Mouse (Mus musculus) fat pad, adult 2 months (tissue): ENCODE results near the gene Irf6.

ENCODE experiments used
- DNase-seq: peaks from one replicate; pipeline ENCODE4 v3.0.0-alpha.2; 2011; ENCODE audit warnings: low read depth, low spot score; ENCODE audit errors: extremely low read depth

Irf6 gene

DNA sequence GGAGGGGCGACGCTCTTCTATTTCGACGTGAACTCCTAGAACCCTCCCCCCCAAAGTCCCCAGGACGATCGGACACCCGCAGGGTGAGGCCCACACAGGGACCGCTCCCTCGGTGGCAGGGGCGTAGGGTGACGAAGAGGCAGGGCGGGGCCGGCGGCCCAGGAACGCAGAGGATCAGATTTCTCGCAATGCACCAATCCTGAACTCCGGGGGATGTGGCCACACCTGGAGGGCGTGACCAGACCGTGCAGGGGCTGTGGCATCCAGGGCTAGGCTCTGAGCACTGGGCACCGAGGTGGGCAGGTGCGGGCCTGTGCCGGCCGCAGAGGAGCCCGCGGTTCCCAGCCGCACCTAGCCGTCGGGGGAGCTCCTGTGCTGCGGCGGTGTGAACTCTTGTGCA is at the start of gene Irf6:
Irf6 (plus strand) TSS at position 240 of the 400 bp plus-strand sequence.
- DNase-seq, result peak; percentile 58

DNA sequence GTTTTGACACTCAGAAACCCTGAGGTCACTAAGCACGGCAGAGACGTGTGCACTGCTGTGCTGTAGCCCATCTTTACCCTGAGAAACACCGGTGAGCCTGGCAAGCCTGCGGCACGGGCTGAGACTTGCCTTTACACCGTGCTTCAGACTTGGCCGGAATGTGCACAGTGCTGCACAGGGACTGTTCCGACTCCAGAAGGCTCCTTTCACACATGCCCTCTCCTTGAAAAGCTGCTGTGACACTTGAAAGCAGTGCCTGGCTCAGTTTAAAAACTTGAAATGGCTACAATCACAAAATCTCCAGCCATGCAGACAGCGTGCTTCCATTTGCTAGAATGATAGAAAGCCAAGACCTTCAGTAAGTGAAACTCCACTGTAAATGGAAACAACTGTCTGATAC is 40.8 kb upstream of the Irf6 start:
- no peak for DNase-seq

DNA sequence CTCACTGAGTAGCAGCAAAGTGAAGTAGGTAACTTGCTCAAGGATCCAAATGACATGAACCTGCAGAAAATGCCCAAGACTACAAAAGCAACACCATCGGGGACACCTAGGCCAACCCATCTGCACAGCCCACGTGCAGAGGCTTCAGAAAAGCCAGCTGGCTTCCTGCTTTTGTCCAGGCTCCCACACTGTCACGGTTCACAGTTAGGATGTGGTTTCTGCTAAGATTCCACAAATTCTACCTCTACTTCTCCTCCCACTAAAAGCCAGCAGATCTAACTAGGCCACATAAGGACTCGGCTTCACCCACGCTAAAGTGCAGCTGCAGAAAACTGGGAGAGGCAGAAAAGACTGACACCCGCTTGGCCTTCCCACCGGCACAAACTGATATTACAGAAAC is 30.1 kb upstream of the Irf6 start:
- DNase-seq, result no peak

- DNase-seq, result no peak
Observed at GRCm38 (mm10) chr1:193123290-193123689, 29.6 kb upstream of the Irf6 start.

DNA sequence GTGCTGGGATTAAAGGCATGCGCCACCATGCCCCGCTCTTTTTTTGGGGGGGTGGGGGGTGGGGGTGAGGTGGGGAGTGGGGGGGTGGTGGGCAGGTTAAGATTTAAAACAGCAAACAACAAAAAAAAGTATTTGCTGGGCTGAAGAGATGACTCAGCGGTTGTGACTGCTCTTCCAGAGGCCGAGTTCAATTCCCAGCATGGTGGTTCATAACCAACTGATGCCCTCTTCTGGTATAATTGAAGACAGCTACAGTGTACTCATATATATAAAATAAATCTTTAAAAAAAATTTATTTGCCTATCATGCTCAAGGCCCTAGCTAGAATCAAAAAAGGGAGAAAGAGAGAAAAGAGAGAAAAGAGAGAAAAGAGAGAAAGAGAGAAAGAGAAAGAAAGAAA is 27.1 kb upstream of the Irf6 start:
- no peak for DNase-seq

GRCm38 (mm10) chr1:193128055-193128454 is 24.9 kb upstream of the Irf6 start:
- DNase-seq, result no peak

DNA sequence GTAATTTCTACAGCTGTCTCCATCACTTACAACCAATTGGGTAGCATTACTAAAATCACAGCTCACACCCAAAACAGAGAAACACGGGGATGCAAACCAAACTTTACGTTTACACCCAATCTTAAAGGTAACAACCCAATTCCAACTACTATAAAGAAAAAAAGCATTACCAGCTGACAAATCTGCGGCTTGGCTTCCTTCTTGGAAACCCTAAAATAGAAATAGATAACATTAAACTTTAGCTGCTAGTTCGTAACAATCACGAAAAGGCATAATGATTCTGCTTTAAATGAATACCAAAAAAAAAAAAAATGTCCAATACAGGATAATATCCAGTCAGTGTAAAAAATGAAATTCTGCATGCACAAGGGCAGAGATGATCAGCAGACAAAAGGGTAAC is 23.6 kb upstream of the Irf6 start:
- no peak for DNase-seq

- peak; percentile 49 for DNase-seq
Observed at GRCm38 (mm10) chr1:193129786-193130455, 23.0 kb upstream of the Irf6 start, which contains the start of gene Diexf. Gene Diexf (minus strand): TSS chr1:193130272.

- no peak for DNase-seq
Observed at GRCm38 (mm10) chr1:193130456-193130825, 22.5 kb upstream of the Irf6 start.

- no peak for DNase-seq
Observed at GRCm38 (mm10) chr1:193130839-193131238, 22.1 kb upstream of the Irf6 start.

DNA sequence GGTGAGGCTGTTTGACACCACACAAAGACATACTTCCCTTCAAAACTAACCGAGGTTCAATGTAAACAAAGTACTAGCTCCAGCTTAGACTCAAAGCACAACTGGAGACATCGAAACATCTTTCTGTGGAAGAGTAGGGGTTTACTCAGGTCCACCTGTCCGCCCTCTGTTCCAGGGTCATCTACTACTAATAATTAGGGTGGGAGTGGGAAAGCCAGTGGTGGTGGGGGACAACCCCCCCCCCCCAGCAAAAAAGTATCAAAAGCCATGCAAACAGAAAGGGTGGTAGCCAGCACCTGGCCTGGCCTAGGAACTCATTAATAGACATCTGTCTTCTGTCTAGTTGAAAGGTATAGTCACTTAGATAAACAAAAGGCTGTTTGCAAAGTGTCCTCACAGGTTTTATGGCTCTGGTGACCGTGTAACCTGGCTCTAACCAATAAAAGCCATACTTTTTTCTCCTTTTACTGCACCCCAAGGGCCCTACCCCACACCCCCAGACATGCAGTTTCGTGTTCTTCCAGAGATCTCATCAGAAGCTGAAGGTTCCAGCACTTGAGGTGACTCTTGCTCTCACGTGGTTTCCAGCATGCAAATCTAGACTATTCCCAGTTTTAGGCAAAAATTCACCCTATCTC is 21.5 kb upstream of the Irf6 start:
- no peak for DNase-seq

- DNase-seq, result no peak
Observed at GRCm38 (mm10) chr1:193132385-193132784, 20.5 kb upstream of the Irf6 start.

DNA sequence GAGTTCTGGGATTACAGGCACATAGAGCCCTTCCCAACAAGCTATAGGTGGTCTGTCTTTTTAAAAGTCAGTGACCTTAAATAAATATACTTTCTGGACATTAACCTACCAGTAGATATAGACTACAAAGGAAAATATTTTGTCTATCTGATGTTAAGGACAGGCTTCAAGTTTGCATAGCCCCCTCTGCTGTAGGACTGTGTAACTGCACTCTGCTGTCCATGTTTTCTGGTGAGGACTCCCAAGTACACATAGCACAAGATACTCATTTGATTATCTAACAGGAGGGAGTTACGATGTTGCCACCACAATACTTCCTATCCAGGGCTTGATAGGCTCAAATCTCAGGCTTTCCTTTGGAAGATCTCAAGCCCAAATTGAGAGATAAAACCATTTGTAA is 19.2 kb upstream of the Irf6 start:
- DNase-seq, result no peak

DNA sequence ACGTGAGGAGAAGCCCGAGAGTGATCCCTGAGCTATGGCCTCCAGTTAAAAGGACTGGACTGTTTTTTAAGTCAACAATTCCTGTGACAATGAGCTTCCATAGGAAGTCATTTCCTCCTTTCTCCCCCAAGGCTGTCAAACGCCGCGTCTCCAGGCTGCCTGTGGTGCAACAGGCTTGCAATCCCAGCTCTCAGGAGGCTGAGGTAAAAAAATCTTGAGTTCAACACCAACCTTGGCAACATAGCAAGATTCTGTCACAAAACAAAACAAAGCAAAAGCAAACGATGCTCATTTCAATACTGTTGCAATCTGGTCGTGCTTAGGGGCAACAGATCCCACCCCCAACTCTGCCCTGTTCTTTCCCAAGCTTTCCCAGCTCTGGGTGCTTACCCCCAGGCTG is 14.8 kb upstream of the Irf6 start:
- no peak for DNase-seq

- no peak for DNase-seq
Observed at GRCm38 (mm10) chr1:193138669-193139068, 14.2 kb upstream of the Irf6 start.

DNA sequence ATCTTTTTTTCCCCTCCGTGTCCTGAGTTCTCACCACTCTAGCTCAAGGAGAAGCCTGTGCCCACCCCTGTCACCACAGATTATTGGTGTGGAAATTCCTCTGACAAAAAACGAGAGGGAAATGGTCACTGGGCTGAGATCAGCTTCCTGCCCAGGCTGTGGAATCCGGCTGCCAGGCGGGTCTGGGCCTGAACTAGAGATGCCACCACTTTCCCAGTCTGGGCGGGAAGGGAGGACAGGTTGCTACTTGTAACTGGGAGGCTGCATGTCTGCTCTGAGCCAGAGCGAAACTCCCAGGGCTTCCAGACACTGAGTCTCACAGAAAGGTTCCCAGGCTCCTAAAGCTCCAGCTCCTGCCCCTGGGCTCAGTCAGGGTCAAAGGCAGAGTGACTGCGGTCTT is 11.8 kb upstream of the Irf6 start:
- peak; percentile 42 for DNase-seq

DNA sequence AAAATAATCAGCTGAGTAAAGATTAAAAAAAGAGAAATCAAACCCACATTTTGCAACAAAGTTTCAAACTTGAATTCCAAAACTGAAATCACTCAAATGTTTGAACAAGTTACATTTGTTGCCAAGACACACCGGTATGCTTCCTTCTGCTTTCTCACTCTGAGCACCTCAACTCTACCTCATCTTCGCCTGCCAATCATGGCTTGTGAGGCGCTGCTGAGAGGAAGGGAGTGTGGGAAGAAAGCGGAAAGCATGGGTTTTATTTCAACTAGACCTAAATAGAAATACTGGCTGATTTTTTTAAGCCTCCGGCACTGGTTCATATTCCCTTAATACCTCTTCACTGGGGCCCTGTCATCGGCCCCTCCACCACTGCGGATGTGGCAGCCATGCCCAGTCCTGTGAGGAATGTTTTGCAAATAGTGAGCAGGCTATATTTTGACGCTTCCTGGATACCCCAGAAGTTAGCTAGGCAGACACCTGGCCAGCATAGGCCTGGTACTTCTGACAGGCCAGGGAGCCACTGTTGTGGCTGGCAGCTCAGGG is 10.3 kb upstream of the Irf6 start:
- DNase-seq, result no peak

DNA sequence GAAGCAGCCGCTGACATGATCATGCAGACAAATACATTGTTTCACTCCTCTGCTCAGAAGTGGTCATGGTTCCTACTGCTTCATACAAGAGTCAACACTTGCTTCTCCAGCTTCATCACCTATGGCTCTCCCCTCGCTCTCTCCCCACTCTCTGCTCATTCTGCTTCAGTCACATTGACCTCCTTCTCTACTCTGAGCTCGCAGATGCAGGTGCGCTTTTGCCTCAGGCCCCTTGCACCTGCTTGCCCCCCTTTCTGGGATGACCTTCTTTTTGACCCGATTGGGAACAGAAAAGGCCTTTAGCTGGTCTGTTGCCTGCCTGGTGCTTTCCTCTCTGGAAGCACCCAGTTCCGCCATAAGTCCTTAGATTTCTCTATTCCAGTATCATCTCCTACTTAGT is 8.4 kb upstream of the Irf6 start:
- DNase-seq, result no peak

DNA sequence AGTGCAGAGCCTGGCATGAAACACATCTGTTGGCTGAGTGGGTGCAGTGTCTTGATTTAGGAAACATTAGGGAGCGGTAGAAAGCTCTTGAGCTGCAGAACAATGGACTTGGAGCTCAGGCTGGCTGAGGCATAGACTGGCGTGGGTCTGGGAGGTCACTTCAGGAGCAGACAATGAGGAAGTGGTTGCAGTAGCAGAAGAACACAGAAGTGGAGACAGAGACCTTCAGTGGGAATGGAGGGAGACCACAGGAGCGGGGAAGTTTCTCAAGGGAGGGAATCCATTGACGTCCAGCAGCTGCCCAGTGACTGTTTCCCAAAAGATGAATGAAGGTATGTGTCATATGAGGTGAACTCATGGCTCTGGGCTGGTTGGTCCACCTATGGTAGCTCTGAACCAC is 7.8 kb upstream of the Irf6 start:
- no peak for DNase-seq

GRCm38 (mm10) chr1:193146416-193146815 is 6.5 kb upstream of the Irf6 start:
- DNase-seq, result no peak

DNA sequence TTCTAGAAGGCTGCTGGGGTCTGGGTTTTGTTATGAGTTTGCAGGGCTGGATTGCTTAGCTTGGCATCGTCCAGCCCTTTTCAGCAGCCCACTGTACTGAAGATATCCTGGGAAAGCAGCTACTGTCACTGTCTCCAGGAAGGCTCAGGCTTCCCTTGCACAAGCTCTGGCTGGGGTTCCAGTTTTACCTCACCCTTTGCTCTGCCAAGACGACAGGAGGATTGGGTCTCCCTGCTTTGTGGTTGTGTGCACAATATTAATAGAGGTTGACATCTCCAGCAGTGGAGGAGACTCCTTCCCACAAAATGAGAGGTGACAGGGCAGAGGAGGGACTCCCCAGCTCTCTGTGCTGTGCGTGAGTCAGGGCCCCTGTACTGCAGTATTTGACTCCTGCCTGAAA is 3.7 kb upstream of the Irf6 start:
- no peak for DNase-seq

DNA sequence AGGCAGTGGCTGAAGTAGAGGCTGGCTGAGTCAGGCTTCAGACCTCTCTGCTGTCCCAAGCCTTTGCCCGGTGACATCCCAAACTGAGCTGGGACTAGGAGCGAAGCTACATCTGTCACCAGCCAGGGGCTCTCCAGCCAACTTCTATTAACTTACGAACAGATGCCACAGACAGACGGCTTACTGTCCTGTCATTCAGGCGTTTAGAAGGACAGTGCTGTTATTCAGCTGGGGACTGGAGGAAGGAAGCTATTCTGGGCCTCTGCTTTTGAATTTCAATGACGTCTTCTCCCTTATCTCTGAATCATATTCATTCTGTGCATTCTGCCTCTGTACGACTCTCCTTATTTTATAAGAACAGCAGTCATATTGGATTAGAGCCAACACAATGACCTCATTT is 1.8 kb upstream of the Irf6 start:
- no peak for DNase-seq

DNA sequence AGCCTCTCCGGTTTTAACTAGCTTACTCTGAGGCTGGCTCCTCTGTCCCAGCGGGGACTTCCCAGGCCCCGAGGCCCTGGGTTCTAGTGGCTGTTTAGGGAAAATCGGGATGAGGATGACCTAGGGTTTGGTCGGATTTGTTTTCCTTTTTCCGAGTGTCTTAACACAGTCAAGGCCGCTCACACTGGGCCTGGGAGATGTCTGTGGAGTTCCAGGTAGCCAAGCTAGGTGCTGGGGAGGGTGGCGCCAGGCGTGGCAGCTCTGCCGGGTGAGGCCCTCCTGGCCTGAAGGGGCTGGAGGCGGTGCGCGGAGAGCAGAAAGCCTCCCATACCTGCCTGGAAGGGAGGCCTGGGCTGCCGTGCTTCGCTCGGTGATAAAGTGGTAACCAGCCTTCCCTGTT is 650 bp downstream of the Irf6 start:
- DNase-seq, result no peak
